Mouse (Mus musculus): Measurements from ENCODE around the gene Usp13. TPM values are rescaled to one million over a fixed set of nuclear protein-coding genes. Genes with fewer than 3 reads are reported as not detected.

Usp13 gene
- total RNA-seq (2014; fragmentation: Nextera tagmentation) (not detected in 2 replicates), total RNA-seq (2017) (not detected in 2 replicates)

GRCm38 (mm10) chr3:32817357-32818326 is at the start of gene Usp13:
Gene Usp13 (plus strand): TSS chr3:32817546.
- no peak for ATAC-seq (replicated peaks; ENCODE audit: poor library complexity, severe bottlenecking)

DNA sequence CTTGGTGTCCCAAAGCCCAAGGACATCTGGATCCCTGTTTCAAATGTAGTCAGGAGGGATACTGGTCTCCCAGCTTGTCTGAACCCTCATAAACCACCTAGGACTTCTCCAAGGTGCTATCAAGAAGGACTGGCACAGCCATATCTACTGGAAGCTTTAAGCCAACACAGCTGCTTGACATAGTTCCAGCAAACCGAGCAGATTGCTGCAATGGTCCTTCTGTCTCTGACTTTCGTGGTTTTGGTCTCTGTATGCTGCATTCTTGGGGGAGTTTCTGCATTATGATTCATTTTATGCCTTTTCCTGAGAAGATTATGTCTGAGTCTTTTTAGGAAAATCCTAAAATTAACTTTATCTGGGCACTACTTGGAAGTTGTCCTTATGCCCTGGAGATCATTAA is 46.6 kb upstream of the Usp13 start:
- ATAC-seq (replicated peaks; ENCODE audit: poor library complexity, severe bottlenecking), result no peak

DNA sequence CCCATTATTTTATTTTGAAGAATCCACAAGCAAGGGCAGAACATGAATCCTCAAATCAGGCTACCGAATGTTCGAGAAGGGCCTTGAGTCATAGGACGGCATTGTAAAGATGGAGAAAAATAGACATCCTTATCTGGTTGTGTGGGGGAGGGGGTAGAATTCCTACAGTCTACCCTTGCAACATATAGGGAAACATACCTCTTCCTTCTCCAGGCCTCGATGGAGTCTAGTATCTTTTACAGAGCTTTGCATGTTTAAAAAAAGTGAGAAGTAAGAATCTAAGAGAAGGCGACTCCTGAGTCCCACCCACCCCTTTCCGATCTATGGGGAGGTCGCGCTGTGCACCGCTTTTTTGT is 367 bp upstream of the Usp13 start:
- no peak for ATAC-seq (replicated peaks; ENCODE audit: poor library complexity, severe bottlenecking)

- no peak for ATAC-seq (replicated peaks; ENCODE audit: poor library complexity, severe bottlenecking)
Observed at GRCm38 (mm10) chr3:32818327-32818900, 1.1 kb downstream of the Usp13 start.

DNA sequence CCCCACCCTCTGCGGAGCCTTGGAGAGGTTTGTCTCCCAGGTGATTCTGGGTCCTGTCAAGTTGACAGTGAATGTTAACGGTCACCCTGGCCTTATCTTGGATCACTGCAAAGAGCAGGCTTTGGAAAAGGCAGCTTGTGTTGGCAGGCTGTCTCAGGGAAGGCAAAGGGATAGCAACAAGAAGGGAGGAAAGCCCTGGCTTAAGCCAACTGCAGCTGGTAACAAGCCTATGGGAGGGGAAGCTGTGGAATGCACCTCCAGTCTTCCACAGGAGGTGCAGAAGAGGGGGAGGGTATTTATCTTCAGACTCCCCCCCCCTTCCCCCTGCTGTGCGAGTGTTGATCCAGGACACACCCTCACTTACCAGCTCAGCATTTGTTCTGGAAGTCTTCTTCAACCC is 5.3 kb downstream of the Usp13 start:
- no peak for ATAC-seq (replicated peaks; ENCODE audit: poor library complexity, severe bottlenecking)

DNA sequence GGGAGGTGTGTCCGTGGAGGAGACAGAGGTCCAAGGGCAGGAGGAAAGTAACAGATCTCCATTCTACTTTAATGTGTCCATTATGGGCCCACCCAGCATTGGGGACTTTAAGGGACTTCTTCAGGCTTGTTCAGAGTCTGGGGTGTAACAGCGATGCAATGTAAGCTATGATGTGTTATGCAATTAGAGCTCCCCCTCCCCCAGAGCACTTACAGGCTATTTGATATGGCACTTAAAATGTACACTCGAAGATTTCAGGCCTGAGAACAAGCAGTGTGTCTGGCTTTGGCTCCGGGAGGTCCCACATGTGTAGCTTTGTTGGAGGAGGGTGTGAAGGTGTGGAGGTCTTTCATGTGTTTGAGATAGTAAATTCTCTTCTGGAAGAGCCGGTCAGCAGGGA is 7.6 kb downstream of the Usp13 start:
- ATAC-seq (replicated peaks; ENCODE audit: poor library complexity, severe bottlenecking), result no peak

DNA sequence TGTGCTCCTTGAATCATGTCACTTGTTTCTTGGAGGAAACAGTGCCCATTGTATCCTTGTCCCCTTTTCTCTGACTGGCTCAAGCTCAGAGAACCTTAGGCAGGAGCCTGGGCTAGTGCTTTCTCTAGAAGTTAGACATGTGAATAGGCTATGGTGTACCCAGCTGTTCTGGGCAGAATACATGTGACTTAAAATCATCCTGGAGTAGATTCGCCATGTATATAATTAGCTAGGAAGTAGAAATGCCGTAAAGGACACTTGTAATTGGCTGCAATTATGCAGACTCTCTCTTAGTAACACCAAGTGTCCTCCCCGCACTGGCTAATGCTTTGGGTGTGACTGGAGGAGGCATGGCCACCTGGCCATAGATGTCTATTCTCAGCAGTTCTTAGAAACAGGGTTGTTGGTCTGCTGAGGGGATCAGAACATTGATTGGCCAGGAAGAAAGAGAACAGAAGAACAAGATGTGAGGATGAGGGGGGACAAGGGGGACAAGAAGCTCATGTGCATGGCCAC is 8.7 kb downstream of the Usp13 start:
- ATAC-seq (replicated peaks; ENCODE audit: poor library complexity, severe bottlenecking), result no peak

DNA sequence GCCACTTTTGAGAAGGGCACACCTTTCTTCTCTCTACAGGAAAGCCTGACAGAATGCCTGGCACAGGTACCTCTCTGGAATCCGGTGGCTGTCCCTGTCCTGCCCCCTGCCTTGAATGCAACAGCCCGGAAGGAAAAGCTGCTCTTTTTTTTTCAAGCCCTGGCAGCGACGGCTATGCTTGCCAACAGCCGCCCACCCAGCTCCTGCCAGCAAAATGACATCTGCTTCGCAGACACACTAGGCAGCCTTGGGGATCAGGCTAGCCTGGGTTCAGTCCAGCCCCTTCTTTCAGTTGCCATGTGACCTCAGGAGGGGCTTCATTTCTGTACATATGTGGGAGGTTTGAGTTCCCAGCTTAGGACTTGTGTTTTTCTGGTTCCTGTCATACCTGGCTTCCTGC is 9.4 kb downstream of the Usp13 start:
- no peak for ATAC-seq (replicated peaks; ENCODE audit: poor library complexity, severe bottlenecking)

GRCm38 (mm10) chr3:32833871-32834270 is 16.5 kb downstream of the Usp13 start:
- no peak for ATAC-seq (replicated peaks; ENCODE audit: poor library complexity, severe bottlenecking)

DNA sequence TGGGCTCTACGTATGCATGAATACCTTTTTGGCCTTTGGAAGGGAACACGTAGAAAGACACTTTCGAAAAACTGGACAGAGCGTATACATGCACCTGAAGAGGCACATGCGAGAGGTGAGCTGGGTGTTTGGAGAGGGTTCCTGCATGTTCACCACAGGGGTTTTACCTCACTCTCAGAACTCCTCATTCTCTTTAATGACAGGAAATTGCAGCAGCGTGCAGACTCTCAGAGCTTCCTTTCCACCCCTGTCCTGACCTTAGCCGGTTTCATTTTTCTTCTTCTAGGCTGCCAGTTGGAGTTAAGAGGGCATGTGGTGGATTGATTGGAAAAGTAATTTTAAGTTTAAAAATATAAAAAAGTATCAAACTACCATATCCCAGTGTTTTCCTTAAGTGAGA is 20.5 kb downstream of the Usp13 start:
- no peak for ATAC-seq (replicated peaks; ENCODE audit: poor library complexity, severe bottlenecking)

GRCm38 (mm10) chr3:32856362-32857107 is 39.2 kb downstream of the Usp13 start:
- no peak for ATAC-seq (replicated peaks; ENCODE audit: poor library complexity, severe bottlenecking)

- no peak for ATAC-seq (replicated peaks; ENCODE audit: poor library complexity, severe bottlenecking)
Observed at GRCm38 (mm10) chr3:32871081-32871480, 53.7 kb downstream of the Usp13 start.

- ATAC-seq (replicated peaks; ENCODE audit: poor library complexity, severe bottlenecking), result no peak
Observed at GRCm38 (mm10) chr3:32886386-32886785, 69.0 kb downstream of the Usp13 start.

GRCm38 (mm10) chr3:32888886-32889285 is 71.5 kb downstream of the Usp13 start:
- ATAC-seq (replicated peaks; ENCODE audit: poor library complexity, severe bottlenecking), result no peak

DNA sequence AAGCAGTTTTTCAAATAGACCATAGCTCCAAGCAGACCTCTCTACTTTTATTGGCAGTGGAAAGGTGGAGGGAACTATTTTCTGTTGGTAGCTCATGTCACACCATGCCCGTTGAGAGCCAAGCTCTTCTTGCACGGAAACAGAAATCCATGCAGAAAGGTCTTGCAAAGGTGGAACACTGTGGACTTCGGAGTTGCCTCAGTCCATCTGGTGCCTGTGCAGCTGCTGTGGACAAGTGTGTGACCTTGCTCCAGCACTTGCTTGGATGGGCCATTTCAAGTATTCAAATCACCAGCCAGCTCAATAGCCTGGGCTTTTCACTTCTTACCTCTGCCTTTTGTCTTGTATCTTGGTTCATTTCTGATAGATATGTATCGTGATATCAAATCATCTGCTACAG is 72.8 kb downstream of the Usp13 start:
- no peak for ATAC-seq (replicated peaks; ENCODE audit: poor library complexity, severe bottlenecking)

DNA sequence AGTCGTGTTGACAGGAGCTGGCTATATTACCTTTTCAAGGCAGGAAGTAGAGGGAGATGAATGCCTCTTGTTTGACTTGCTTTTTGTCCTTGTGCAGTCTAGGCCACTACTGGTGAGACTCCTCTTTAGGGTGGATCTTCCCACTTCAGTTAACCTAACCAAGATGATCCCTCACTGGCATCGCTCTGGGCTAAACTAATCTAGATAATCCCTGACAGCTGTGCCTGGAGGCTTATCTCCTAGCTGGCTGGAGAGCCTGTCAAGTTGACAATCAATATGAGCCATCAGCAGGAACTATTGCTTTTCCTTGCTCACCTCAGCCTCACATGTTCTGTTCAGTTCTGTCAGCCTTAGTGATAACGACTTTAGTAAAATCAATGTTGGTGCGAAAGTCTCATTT is 86.1 kb downstream of the Usp13 start:
- ATAC-seq (replicated peaks; ENCODE audit: poor library complexity, severe bottlenecking), result no peak

DNA sequence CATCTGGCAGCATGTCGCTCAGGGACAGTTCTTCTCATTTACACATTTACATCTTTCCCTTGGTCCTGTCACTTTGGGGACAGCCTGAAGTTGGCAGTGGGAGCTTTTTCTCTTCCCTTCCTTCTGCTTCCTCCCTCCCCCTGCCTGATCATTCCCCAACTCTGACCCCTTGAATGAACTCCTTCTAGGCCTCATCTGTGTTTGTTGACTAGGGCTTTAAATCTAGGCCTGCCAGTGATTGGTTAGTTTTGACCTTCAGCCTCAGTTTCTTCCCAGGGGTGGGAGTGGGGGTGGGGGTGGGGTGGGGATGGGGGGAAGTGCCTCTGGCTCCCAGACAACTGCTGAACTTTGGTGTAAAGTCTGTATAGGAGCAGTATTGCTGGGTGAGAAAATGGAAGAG is 87.3 kb downstream of the Usp13 start:
- ATAC-seq (replicated peaks; ENCODE audit: poor library complexity, severe bottlenecking), result no peak

DNA sequence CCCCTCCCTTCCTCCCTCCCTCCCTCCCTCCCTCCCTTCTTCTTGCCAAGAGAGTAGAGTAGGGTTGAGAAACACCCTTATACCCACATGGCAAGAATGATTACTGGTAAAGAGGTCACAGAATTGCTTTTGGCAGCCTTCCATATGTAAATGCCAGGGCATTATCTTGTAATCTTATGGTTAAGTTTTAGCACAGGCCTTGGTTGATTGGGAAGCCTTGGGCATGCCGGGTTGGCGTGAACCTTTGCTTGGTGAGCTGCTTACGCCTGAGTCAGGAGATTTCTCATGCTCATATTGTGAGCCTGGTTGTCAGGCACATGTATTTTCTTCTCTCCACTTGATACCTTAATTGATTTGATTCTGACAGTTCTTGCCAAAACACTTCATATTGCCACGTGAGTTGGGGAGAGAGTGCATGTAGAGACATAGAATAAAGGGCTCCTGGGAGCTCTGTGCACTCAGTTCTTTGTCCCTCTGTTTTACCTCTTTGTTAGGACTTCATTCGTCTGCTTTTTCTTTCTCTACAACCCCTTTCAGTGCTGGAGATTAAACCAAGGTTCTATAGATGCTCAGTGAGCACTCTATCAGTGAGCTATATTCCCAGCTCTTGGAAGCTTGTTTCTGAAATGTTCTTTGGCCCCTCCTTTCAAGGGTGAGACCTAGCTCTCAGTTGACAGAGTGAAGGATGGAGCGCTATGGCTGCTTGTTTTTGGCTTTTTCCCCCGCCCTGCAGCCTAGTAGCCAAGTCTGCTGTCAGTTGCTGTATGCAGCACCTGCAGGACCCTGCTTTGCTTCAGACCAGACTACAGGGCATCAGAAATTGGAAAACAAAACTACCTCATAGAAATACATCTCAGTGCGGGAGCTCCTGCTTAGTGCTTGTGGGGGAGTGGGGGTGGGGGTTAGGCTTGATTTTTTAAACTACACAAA is 88.8 kb downstream of the Usp13 start:
- ATAC-seq (replicated peaks; ENCODE audit: poor library complexity, severe bottlenecking), result no peak

DNA sequence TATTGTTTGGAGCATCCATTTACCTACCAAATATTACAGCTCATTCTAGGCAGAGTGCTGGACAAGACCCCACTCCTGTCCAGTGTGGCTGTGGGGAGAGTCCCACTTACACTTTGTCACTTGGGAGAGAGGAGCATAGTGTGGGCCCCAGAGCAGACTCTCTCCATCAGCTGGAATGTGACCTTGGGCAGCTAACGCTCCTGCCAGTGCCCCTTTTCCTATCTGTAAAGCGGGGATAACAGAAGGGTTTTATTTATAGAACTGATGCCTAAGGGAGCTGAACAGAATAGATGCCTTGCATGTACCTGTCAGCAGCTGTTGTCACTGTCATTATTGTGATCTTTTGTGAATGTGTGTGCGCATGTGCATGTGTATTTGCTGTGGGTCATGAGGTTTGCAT is 91.1 kb downstream of the Usp13 start:
- ATAC-seq (replicated peaks; ENCODE audit: poor library complexity, severe bottlenecking), result no peak

GRCm38 (mm10) chr3:32910071-32910551 is 92.8 kb downstream of the Usp13 start:
- ATAC-seq (replicated peaks; ENCODE audit: poor library complexity, severe bottlenecking), result no peak
